Comparison of ENCODE assay signal across 8 mouse cellular contexts in the genomic region with DNA sequence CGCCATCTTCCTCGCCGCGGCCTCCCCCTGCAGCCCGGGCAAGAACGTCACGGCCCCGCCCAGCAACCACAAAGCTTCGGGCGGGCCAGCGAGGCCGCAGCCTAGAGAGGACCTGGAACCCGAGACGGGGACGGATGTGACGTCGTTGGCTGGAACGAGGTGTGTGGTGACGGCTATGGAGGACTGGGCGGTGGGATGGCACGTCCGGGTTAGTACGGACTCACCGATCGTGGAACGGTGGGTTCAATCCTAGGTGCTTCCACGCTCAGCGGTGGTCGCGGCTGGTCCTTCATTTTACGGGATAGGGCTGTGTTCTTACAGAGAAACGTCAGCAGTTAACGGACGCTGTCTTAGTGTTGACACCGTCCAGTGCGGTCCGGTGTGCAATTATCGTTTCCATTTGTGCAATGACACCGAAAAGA. TPM values are rescaled to one million over a fixed set of nuclear protein-coding genes. Genes with fewer than 3 reads are reported as not detected.
A peak's percentile ranks its signal among the peaks of the same experiment; 100 is the strongest.
DNase-seq lines count a peak whose midpoint lies in the region; ATAC-seq and TF ChIP-seq lines count a peak whose summit lies in the region.

Gene Pcnp, minus strand, starts transcription at position 79 of the 422 bp plus-strand sequence.

- no peak for TF ChIP-seq RAD21 in CH12.LX (IDR thresholded peaks at IDR 0.05; ENCODE audit: low read depth, low read length)

- TF ChIP-seq CTCF in CH12.LX (conservative IDR thresholded peaks at IDR 0.05 in 1 of 2, IDR thresholded peaks at IDR 0.05 in 1 of 2; ENCODE audit: low read depth in 2 of 2, low read length in 2 of 2), result no peak

- peak within 1 kb of the TSS; percentile 100 for H3K4me2 ChIP-seq in CH12.LX (ENCODE audit: insufficient read depth, low read depth, poor library complexity, severe bottlenecking)
- H3K4me2 ChIP-seq in forebrain, embryonic 11.5 days (ENCODE audit: low read depth, low read length, severe bottlenecking), result peak within 1 kb of the TSS; percentile 63
- H3K4me2 ChIP-seq in heart, embryonic 16.5 days (ENCODE audit: low read depth, low read length), result peak within 1 kb of the TSS; percentile 93
- H3K4me2 ChIP-seq in liver, embryonic 15.5 days, result peak within 1 kb of the TSS; percentile 85
- peak within 1 kb of the TSS; percentile 66 for H3K4me2 ChIP-seq in neural tube, embryonic 12.5 days (replicated peaks)

- H3K79me2 ChIP-seq in CH12.LX (replicated peaks; ENCODE audit: control insufficient read depth, extremely low read depth, insufficient read depth, poor library complexity, severe bottlenecking), result peaks cover 71% of the 10 kb centered on the region

- TF ChIP-seq POLR2A in CH12.LX (IDR thresholded peaks at IDR 0.05; ENCODE audit: low read depth, low read length), result peak; percentile 98

- TF ChIP-seq EP300 in CH12.LX (IDR thresholded peaks at IDR 0.05; ENCODE audit: low read length), result no peak

- peak within 1 kb of the TSS; percentile 80 to 91 (median 84) for H3K4me3 ChIP-seq in CH12.LX (replicated peaks in 1 of 3; ENCODE audit: low read depth in 2 of 3, low read length in 2 of 3, poor library complexity in 1 of 3)
- peak within 1 kb of the TSS; percentile 93 for H3K4me3 ChIP-seq in forebrain, embryonic 11.5 days (ENCODE audit: low read depth, low read length)
- peak within 1 kb of the TSS; percentile 97 for H3K4me3 ChIP-seq in heart, embryonic 16.5 days (ENCODE audit: low read length)
- peak within 1 kb of the TSS; percentile 98 for H3K4me3 ChIP-seq in liver, embryonic 15.5 days (replicated peaks)
- H3K4me3 ChIP-seq in neural tube, embryonic 12.5 days, result peak within 1 kb of the TSS; percentile 80

- H3K9me3 ChIP-seq in CH12.LX (replicated peaks; ENCODE audit: low read length), result no peaks in the 10 kb centered on the region
- no peaks in the 10 kb centered on the region for H3K9me3 ChIP-seq in forebrain, embryonic 11.5 days (ENCODE audit: control insufficient read depth, low read length)
- no peaks in the 10 kb centered on the region for H3K9me3 ChIP-seq in heart, embryonic 16.5 days (replicated peaks; ENCODE audit: control insufficient read depth, low read length)
- no peaks in the 10 kb centered on the region for H3K9me3 ChIP-seq in liver, embryonic 15.5 days (replicated peaks)
- no peaks in the 10 kb centered on the region for H3K9me3 ChIP-seq in neural tube, embryonic 12.5 days

- H3K27ac ChIP-seq in CH12.LX (ENCODE audit: insufficient read depth, low read depth), result peak within 1 kb of the TSS; percentile 73
- H3K27ac ChIP-seq in forebrain, embryonic 11.5 days (ENCODE audit: low read depth, low read length), result peak within 1 kb of the TSS; percentile 89
- peak within 1 kb of the TSS; percentile 93 for H3K27ac ChIP-seq in heart, embryonic 16.5 days (ENCODE audit: low read length)
- peak within 1 kb of the TSS; percentile 94 for H3K27ac ChIP-seq in liver, embryonic 15.5 days (replicated peaks)
- H3K27ac ChIP-seq in neural tube, embryonic 12.5 days, result peak within 1 kb of the TSS; percentile 83

- peak; percentile 100 for ATAC-seq in forebrain, embryonic 11.5 days (replicated peaks; ENCODE audit: low FRiP score)
- ATAC-seq in heart, embryonic 16.5 days (replicated peaks; ENCODE audit: extremely low read depth, insufficient read depth, low FRiP score), result peak; percentile 99
- ATAC-seq in liver, embryonic 15.5 days (ENCODE audit: insufficient read depth), result peak; percentile 99
- peak; percentile 99 for ATAC-seq in neural tube, embryonic 12.5 days (ENCODE audit: low FRiP score, low read depth)

- in situ Hi-C loops in CH12.LX (cut with MboI; ENCODE audit: low pct_ligation_motif_present, low pct_unique_long_range_greater_than_20kb, low sequenced_read_pairs), result loop anchor here (5.0 kb wide), 2 partner anchors 37 to 38 kb away; no protein-coding TSS in a partner anchor

- no peaks in the 10 kb centered on the region for H3K27me3 ChIP-seq in CH12.LX (replicated peaks)
- no peaks in the 10 kb centered on the region for H3K27me3 ChIP-seq in forebrain, embryonic 11.5 days (ENCODE audit: control insufficient read depth, insufficient read depth, low read length)
- no peaks in the 10 kb centered on the region for H3K27me3 ChIP-seq in heart, embryonic 16.5 days (ENCODE audit: control insufficient read depth, insufficient read depth, low read length)
- no peaks in the 10 kb centered on the region for H3K27me3 ChIP-seq in liver, embryonic 15.5 days
- no peaks in the 10 kb centered on the region for H3K27me3 ChIP-seq in neural tube, embryonic 12.5 days (replicated peaks)

- dilution Hi-C loops in CH12.LX (cut with MboI; ENCODE audit: extremely low pct_ligation_motif_present, extremely low pct_unique_long_range_greater_than_20kb, low sequenced_read_pairs), result no loop called here

- under 1% methylated on average over 39 of the region's 39 CpGs for WGBS in forebrain, embryonic 11.5 days
- 0% methylated on average over 39 of the region's 39 CpGs for WGBS in heart, embryonic 16.5 days
- whole genome bisulfite sequencing in liver, embryonic 15.5 days (ENCODE audit: insufficient replicate concordance), result under 1% methylated on average over 39 of the region's 39 CpGs
- WGBS in neural tube, embryonic 12.5 days, result under 1% methylated on average over 39 of the region's 39 CpGs

- H3K9ac ChIP-seq in CH12.LX (ENCODE audit: insufficient read depth, low read depth), result peak within 1 kb of the TSS; percentile 95
- peak within 1 kb of the TSS; percentile 95 for H3K9ac ChIP-seq in forebrain, embryonic 11.5 days (ENCODE audit: low read length)
- peak within 1 kb of the TSS; percentile 99 for H3K9ac ChIP-seq in heart, embryonic 16.5 days (ENCODE audit: low read length)
- peak within 1 kb of the TSS; percentile 94 for H3K9ac ChIP-seq in liver, embryonic 15.5 days
- H3K9ac ChIP-seq in neural tube, embryonic 12.5 days, result peak within 1 kb of the TSS; percentile 95

- H3K36me3 ChIP-seq in CH12.LX (replicated peaks in 1 of 2; ENCODE audit: control insufficient read depth in 1 of 2, insufficient read depth in 1 of 2, low read length in 1 of 2), result peaks cover 18 to 62% of the 10 kb centered on the region in 2 experiments
- peaks cover 4% of the 10 kb centered on the region; the same call in 1 of the 2 replicates for H3K36me3 ChIP-seq in forebrain, embryonic 11.5 days (ENCODE audit: control insufficient read depth, insufficient read depth, low read length)
- peaks cover 21% of the 10 kb centered on the region for H3K36me3 ChIP-seq in heart, embryonic 16.5 days (ENCODE audit: control insufficient read depth, insufficient read depth)
- H3K36me3 ChIP-seq in liver, embryonic 15.5 days (replicated peaks), result peaks cover 43% of the 10 kb centered on the region
- peaks cover 20% of the 10 kb centered on the region for H3K36me3 ChIP-seq in neural tube, embryonic 12.5 days

- peak; percentile 99 for DNase-seq in CH12.LX (ENCODE audit: extremely low read depth)
- DNase-seq in c-Kit-positive CD71-positive TER-119-negative erythroid progenitor cells, embryonic 14.5 days (ENCODE audit: low read depth), result peak; percentile 97
- peak; percentile 99 for DNase-seq in forebrain, embryonic 11.5 days (ENCODE audit: low spot score)
- peak; percentile 98 to 99 for DNase-seq in kidney, postnatal 36 days
- DNase-seq in telencephalon, adult 2 months (ENCODE audit: low read depth, low spot score), result peak; percentile 98

- H3K4me1 ChIP-seq in CH12.LX (ENCODE audit: control insufficient read depth in 1 of 2, insufficient read depth in 2 of 2), result peaks cover 18 to 78% of the 10 kb centered on the region in 2 experiments
- H3K4me1 ChIP-seq in forebrain, embryonic 11.5 days (replicated peaks; ENCODE audit: control insufficient read depth, insufficient read depth, low read length), result peaks cover 8% of the 10 kb centered on the region; the same call in 1 of the 2 replicates
- H3K4me1 ChIP-seq in heart, embryonic 16.5 days (ENCODE audit: control insufficient read depth, insufficient read depth, low read length), result peaks cover 15% of the 10 kb centered on the region
- peaks cover 32% of the 10 kb centered on the region for H3K4me1 ChIP-seq in liver, embryonic 15.5 days (replicated peaks)
- peaks cover 17% of the 10 kb centered on the region for H3K4me1 ChIP-seq in neural tube, embryonic 12.5 days

TF ChIP-seq in CH12.LX, 34 proteins besides CTCF, POLR2A, EP300 and RAD21 (continues in another document):
- no peak for TF ChIP-seq JUND (conservative IDR thresholded peaks at IDR 0.05; ENCODE audit: low read depth, low read length)
- no peak for TF ChIP-seq ZKSCAN1 (IDR thresholded peaks at IDR 0.05; ENCODE audit: borderline replicate concordance, low read depth, low read length)
- peak; percentile 9 for TF ChIP-seq MXI1 (IDR thresholded peaks at IDR 0.05; ENCODE audit: low read depth, low read length)
- TF ChIP-seq IRF4 (IDR thresholded peaks at IDR 0.05; ENCODE audit: low read depth, low read length), result 0 out of 2 replicates have a peak, but pooled peaks have one; percentile 44
- no peak; the same call in 1 of the 2 replicates for TF ChIP-seq SIN3A (IDR thresholded peaks at IDR 0.05; ENCODE audit: low read length)
- TF ChIP-seq ELF1 (IDR thresholded peaks at IDR 0.05; ENCODE audit: low read depth, low read length), result peak; percentile 88
- TF ChIP-seq UBTF (IDR thresholded peaks at IDR 0.05; ENCODE audit: low read depth, low read length), result no peak; the same call in 1 of the 2 replicates
- TF ChIP-seq MYC (IDR thresholded peaks at IDR 0.05; ENCODE audit: low read depth, low read length), result peak; percentile 78; the same call in 1 of the 2 replicates
- TF ChIP-seq ZNF384 (IDR thresholded peaks at IDR 0.05; ENCODE audit: low read depth, low read length), result no peak
- peak; percentile 54 for TF ChIP-seq NRF1 (IDR thresholded peaks at IDR 0.05; ENCODE audit: low read depth, low read length)
- no peak for TF ChIP-seq CHD1 (IDR thresholded peaks at IDR 0.05; ENCODE audit: low read depth, low read length)
- TF ChIP-seq SMC3 (IDR thresholded peaks at IDR 0.05; ENCODE audit: low read depth, low read length), result no peak
- peak; percentile 91 for TF ChIP-seq HCFC1 (IDR thresholded peaks at IDR 0.05; ENCODE audit: low read depth, low read length)
- no peak for TF ChIP-seq RCOR1 (conservative IDR thresholded peaks at IDR 0.05; ENCODE audit: low read depth, low read length)
- TF ChIP-seq GABPA (IDR thresholded peaks at IDR 0.05; ENCODE audit: insufficient replicate concordance, low read depth, low read length), result peak; percentile 68; the same call in 1 of the 2 replicates
- no peak for TF ChIP-seq USF2 (conservative IDR thresholded peaks at IDR 0.05; ENCODE audit: low read depth, low read length)
- peak; percentile 97 for TF ChIP-seq NELFE (IDR thresholded peaks at IDR 0.05; ENCODE audit: low read depth, low read length)
- TF ChIP-seq CHD2 (IDR thresholded peaks at IDR 0.05; ENCODE audit: low read length), result no peak

RNA-seq across cellular contexts. Expression of gene Pcnp, which starts in this region (rescaled TPM):
- 67.4 and 79.5 TPM in 2 replicates for total RNA-seq in CH12.LX (2012; rRNA removed)
- total RNA-seq in CH12.LX (2014; rRNA removed), result 177 and 208 TPM in 2 replicates
- polyA plus RNA-seq in CH12.LX (2012; ENCODE audit: insufficient read length, low read depth), result 137 and 154 TPM in 2 replicates
- 332 and 372 TPM in 2 replicates for polyA plus RNA-seq in forebrain, embryonic 11.5 days (2014; fragmentation: Nextera tagmentation; extraction: Ambion mirVana)
- 138 and 151 TPM in 2 replicates for polyA plus RNA-seq in heart, embryonic 16.5 days (2015; fragmentation: Nextera tagmentation; extraction: Ambion mirVana)
- 85.2 and 93.7 TPM in 2 replicates for polyA plus RNA-seq in liver, embryonic 15.5 days (2015; fragmentation: Nextera tagmentation; extraction: Ambion mirVana)
- polyA plus RNA-seq in neural tube, embryonic 12.5 days (2016; fragmentation: Nextera tagmentation; extraction: Ambion mirVana), result 264 and 270 TPM in 2 replicates

Comparison
In these comparisons a context has a peak if more than half of its experiments do, and no peak if none do; other contexts are left out.
1. Peak in every context shown above with its lines: DNase-seq, ATAC-seq, H3K4me3 ChIP-seq and H3K27ac ChIP-seq.